Mouse (Mus musculus) cerebellum, postnatal 10 days (tissue): Measurements from ENCODE around the gene Slc13a4.

Experiments used
- DNase-seq, 2 experiments: peaks; one replicate each; pipeline ENCODE4 v3.0.0; 2021; ENCODE audit warnings: mixed read lengths in 2 of 2

The Slc13a4 gene

GRCm38 (mm10) chr6:35298323-35298722 lies 9.6 kb downstream of the Slc13a4 start:
- no peak for DNase-seq

- no peak for DNase-seq
These were observed 10.3 kb downstream of the Slc13a4 start for GRCm38 (mm10) chr6:35297516-35298227.

- DNase-seq: peak; percentile 29 to 48
These were observed 10.9 kb downstream of the Slc13a4 start for GRCm38 (mm10) chr6:35297001-35297400.

GRCm38 (mm10) chr6:35294964-35295363 lies 13.0 kb downstream of the Slc13a4 start:
- no peak for DNase-seq

GRCm38 (mm10) chr6:35289676-35290075 lies 18.3 kb downstream of the Slc13a4 start:
- DNase-seq: no peak

GRCm38 (mm10) chr6:35288920-35289319 lies 19.0 kb downstream of the Slc13a4 start:
- DNase-seq: peak in 1 of 2 experiments; percentile 7

- peak; percentile 78 to 82 for DNase-seq
These were observed 19.7 kb downstream of the Slc13a4 start for GRCm38 (mm10) chr6:35288114-35288761.

GRCm38 (mm10) chr6:35279306-35279705 lies 28.6 kb downstream of the Slc13a4 start:
- no peak for DNase-seq

- DNase-seq: no peak
These were observed 29.9 kb downstream of the Slc13a4 start for GRCm38 (mm10) chr6:35277903-35278587.

GRCm38 (mm10) chr6:35273391-35274082 lies 34.4 kb downstream of the Slc13a4 start:
- DNase-seq: no peak

- DNase-seq: no peak
These were observed 35.8 kb downstream of the Slc13a4 start for GRCm38 (mm10) chr6:35271868-35272765.

GRCm38 (mm10) chr6:35271094-35271855 lies 36.7 kb downstream of the Slc13a4 start:
- DNase-seq: peak; percentile 56 to 68

- peak in 1 of 2 experiments; percentile 28 for DNase-seq
These were observed 38.3 kb downstream of the Slc13a4 start for GRCm38 (mm10) chr6:35269643-35270042.

GRCm38 (mm10) chr6:35268711-35269110 lies 39.2 kb downstream of the Slc13a4 start:
- DNase-seq: peak in 1 of 2 experiments; percentile 35

GRCm38 (mm10) chr6:35265580-35266278 lies 42.2 kb downstream of the Slc13a4 start:
- DNase-seq: no peak

GRCm38 (mm10) chr6:35260531-35260930 lies 47.4 kb downstream of the Slc13a4 start:
- no peak for DNase-seq

GRCm38 (mm10) chr6:35259526-35259925 lies 48.4 kb downstream of the Slc13a4 start:
- DNase-seq: no peak

GRCm38 (mm10) chr6:35258922-35259321 lies 49.0 kb downstream of the Slc13a4 start:
- DNase-seq: no peak

- no peak for DNase-seq
These were observed 50.2 kb downstream of the Slc13a4 start for GRCm38 (mm10) chr6:35257626-35258190.

GRCm38 (mm10) chr6:35256691-35257090 lies 51.2 kb downstream of the Slc13a4 start:
- no peak for DNase-seq
